Mouse (Mus musculus): ENCODE results near the gene Rps6ka5. TPM values are rescaled to one million over a fixed set of nuclear protein-coding genes. Genes with fewer than 3 reads are reported as not detected.

Rps6ka5 gene
- polyA plus RNA-seq, 1 experiment: 1.9 TPM

DNA sequence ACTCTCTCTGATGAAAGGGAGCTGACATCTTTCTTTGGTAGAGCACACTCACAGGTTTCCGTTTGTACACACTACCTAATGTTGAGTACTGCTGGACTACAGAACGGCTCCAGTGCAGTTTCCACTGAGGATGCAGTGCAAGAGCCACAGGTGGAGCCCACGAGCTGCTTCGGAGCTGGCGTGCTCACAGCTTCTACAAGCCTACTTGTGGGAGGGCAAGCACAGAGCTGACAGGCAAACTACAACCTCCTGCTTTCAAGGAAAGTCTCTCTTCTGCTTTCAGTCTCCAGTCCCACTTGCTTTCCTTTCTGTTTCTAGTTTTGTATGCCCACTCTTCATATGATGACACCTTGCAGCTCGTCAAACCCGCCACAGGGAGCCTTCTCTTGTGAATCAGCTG is 87.1 kb downstream of the Rps6ka5 start:
- Histone ChIP-seq H3K36me3 (ENCODE audit: control insufficient read depth, insufficient read depth) (no peaks in the 10 kb centered on the region), H3K4me2 (ENCODE audit: low read depth) (no peak overlapping the region)
- TF ChIP-seq E2F4 (IDR thresholded peaks at IDR 0.05; ENCODE audit: insufficient read depth): no peak
- no peak for TF ChIP-seq CEBPB (IDR thresholded peaks at IDR 0.05; ENCODE audit: insufficient read depth, poor library complexity, severe bottlenecking)
- TF ChIP-seq TCF12 (IDR thresholded peaks at IDR 0.05; ENCODE audit: insufficient read depth, poor library complexity, severe bottlenecking): no peak
- no peak for TF ChIP-seq POLR2AphosphoS2 (IDR thresholded peaks at IDR 0.05; ENCODE audit: insufficient read length, low read depth)
- TF ChIP-seq POLR2A (IDR thresholded peaks at IDR 0.05; ENCODE audit: insufficient read length, low read depth): no peak
- TF ChIP-seq MAX (IDR thresholded peaks at IDR 0.05; ENCODE audit: low read depth): no peak
- no peak for TF ChIP-seq SRF (IDR thresholded peaks at IDR 0.05; ENCODE audit: control insufficient read depth, insufficient read length, low read depth)
- no peak for TF ChIP-seq MYOD1 (IDR thresholded peaks at IDR 0.05; ENCODE audit: control insufficient read depth in 1 of 3, insufficient read length in 2 of 3, low read depth in 2 of 3)

GRCm38 (mm10) chr12:100637886-100638285 is 88.9 kb downstream of the Rps6ka5 start:
- Histone ChIP-seq H3K27me3 (ENCODE audit: control insufficient read depth, insufficient read depth, insufficient read length) (no peaks in the 10 kb centered on the region), H3K36me3 (ENCODE audit: control insufficient read depth, insufficient read depth) (no peaks in the 10 kb centered on the region), H3K79me2 (ENCODE audit: control insufficient read depth, insufficient read depth) (no peaks in the 10 kb centered on the region), H3ac (ENCODE audit: control insufficient read depth, insufficient read length) (no peak overlapping the region), H3K4me2 (ENCODE audit: low read depth) (no peak overlapping the region), H3K4me3 (no peak overlapping the region)
- TF ChIP-seq REST (IDR thresholded peaks at IDR 0.05; ENCODE audit: insufficient read depth, insufficient read length): no peak
- no peak for TF ChIP-seq POLR2AphosphoS2 (IDR thresholded peaks at IDR 0.05; ENCODE audit: insufficient read length, low read depth)
- no peak for TF ChIP-seq TCF3 (IDR thresholded peaks at IDR 0.05; ENCODE audit: insufficient read length, low read depth)
- TF ChIP-seq TCF12 (IDR thresholded peaks at IDR 0.05; ENCODE audit: insufficient read depth, poor library complexity, severe bottlenecking): no peak
- no peak for TF ChIP-seq MYOD1 (IDR thresholded peaks at IDR 0.05; ENCODE audit: control insufficient read depth in 1 of 3, insufficient read length in 2 of 3, low read depth in 2 of 3)
- no peak for TF ChIP-seq MAX (IDR thresholded peaks at IDR 0.05; ENCODE audit: low read depth)
- no peak for TF ChIP-seq CEBPB (IDR thresholded peaks at IDR 0.05; ENCODE audit: insufficient read depth, poor library complexity, severe bottlenecking)
- no peak for TF ChIP-seq SRF (IDR thresholded peaks at IDR 0.05; ENCODE audit: control insufficient read depth, insufficient read length, low read depth)
- no peak for TF ChIP-seq E2F4 (IDR thresholded peaks at IDR 0.05; ENCODE audit: insufficient read depth)
- TF ChIP-seq MYOG (IDR thresholded peaks at IDR 0.05; ENCODE audit: control insufficient read depth in 1 of 3, insufficient read depth in 1 of 3, insufficient read length in 2 of 3, low read depth in 2 of 3): no peak
- TF ChIP-seq POLR2A (IDR thresholded peaks at IDR 0.05; ENCODE audit: insufficient read length, low read depth): no peak

More for the DNA sequence above, 87.1 kb downstream of the Rps6ka5 start:
- Histone ChIP-seq H3ac (ENCODE audit: control insufficient read depth, insufficient read length) (no peak overlapping the region), H3K79me2 (ENCODE audit: control insufficient read depth, insufficient read depth) (no peaks in the 10 kb centered on the region), H3K4me3 (no peak overlapping the region), H3K27me3 (ENCODE audit: control insufficient read depth, insufficient read depth, insufficient read length) (no peaks in the 10 kb centered on the region)

GRCm38 (mm10) chr12:100636733-100637132 is 90.0 kb downstream of the Rps6ka5 start:
- peak overlapping the region; percentile 1 for H3K4me2 ChIP-seq (ENCODE audit: low read depth)
- no peak overlapping the region for H3K4me3 ChIP-seq
- no peak for TF ChIP-seq REST (IDR thresholded peaks at IDR 0.05; ENCODE audit: insufficient read depth, insufficient read length)
- no peak for TF ChIP-seq CEBPB (IDR thresholded peaks at IDR 0.05; ENCODE audit: insufficient read depth, poor library complexity, severe bottlenecking)
- no peak for TF ChIP-seq POLR2A (IDR thresholded peaks at IDR 0.05; ENCODE audit: insufficient read length, low read depth)
- TF ChIP-seq MYOG (IDR thresholded peaks at IDR 0.05; ENCODE audit: control insufficient read depth in 1 of 3, insufficient read depth in 1 of 3, insufficient read length in 2 of 3, low read depth in 2 of 3): no peak
- no peak for TF ChIP-seq MYOD1 (IDR thresholded peaks at IDR 0.05; ENCODE audit: control insufficient read depth in 1 of 3, insufficient read length in 2 of 3, low read depth in 2 of 3)
- TF ChIP-seq USF1 (IDR thresholded peaks at IDR 0.05; ENCODE audit: low read depth): no peak
- no peak for TF ChIP-seq E2F4 (IDR thresholded peaks at IDR 0.05; ENCODE audit: insufficient read depth)
- TF ChIP-seq POLR2AphosphoS2 (IDR thresholded peaks at IDR 0.05; ENCODE audit: insufficient read length, low read depth): no peak
- TF ChIP-seq TCF3 (IDR thresholded peaks at IDR 0.05; ENCODE audit: insufficient read length, low read depth): no peak
- TF ChIP-seq TCF12 (IDR thresholded peaks at IDR 0.05; ENCODE audit: insufficient read depth, poor library complexity, severe bottlenecking): no peak
- TF ChIP-seq MAX (IDR thresholded peaks at IDR 0.05; ENCODE audit: low read depth): no peak
- no peak for TF ChIP-seq SRF (IDR thresholded peaks at IDR 0.05; ENCODE audit: control insufficient read depth, insufficient read length, low read depth)
- H3K36me3 ChIP-seq (ENCODE audit: control insufficient read depth, insufficient read depth): no peaks in the 10 kb centered on the region
- H3ac ChIP-seq (ENCODE audit: control insufficient read depth, insufficient read length): no peak overlapping the region
- no peaks in the 10 kb centered on the region for H3K27me3 ChIP-seq (ENCODE audit: control insufficient read depth, insufficient read depth, insufficient read length)
- no peaks in the 10 kb centered on the region for H3K79me2 ChIP-seq (ENCODE audit: control insufficient read depth, insufficient read depth)

DNA sequence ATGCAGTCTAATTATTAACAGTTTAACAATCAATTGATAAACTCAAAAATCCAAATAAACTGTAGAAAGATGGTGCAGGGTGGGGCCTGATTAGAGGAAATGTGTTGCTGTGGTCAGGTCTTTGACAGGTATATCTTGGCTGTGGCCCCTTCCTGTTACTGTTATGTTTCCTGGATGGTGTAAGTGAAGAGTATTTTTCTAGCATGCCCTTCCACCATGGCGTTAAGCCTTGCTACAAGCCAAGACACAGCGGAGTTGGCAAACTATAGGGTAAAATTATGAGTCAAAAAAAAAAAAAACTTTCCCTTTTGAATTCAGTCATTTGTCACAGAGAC is 90.5 kb downstream of the Rps6ka5 start:
- Histone ChIP-seq H3K4me2 (ENCODE audit: low read depth) (peak overlapping the region; percentile 1), H3K36me3 (ENCODE audit: control insufficient read depth, insufficient read depth) (no peaks in the 10 kb centered on the region), H3K4me3 (no peak overlapping the region), H3ac (ENCODE audit: control insufficient read depth, insufficient read length) (no peak overlapping the region), H3K79me2 (ENCODE audit: control insufficient read depth, insufficient read depth) (no peaks in the 10 kb centered on the region), H3K27me3 (ENCODE audit: control insufficient read depth, insufficient read depth, insufficient read length) (no peaks in the 10 kb centered on the region)
- TF ChIP-seq POLR2AphosphoS2 (IDR thresholded peaks at IDR 0.05; ENCODE audit: insufficient read length, low read depth): no peak

DNA sequence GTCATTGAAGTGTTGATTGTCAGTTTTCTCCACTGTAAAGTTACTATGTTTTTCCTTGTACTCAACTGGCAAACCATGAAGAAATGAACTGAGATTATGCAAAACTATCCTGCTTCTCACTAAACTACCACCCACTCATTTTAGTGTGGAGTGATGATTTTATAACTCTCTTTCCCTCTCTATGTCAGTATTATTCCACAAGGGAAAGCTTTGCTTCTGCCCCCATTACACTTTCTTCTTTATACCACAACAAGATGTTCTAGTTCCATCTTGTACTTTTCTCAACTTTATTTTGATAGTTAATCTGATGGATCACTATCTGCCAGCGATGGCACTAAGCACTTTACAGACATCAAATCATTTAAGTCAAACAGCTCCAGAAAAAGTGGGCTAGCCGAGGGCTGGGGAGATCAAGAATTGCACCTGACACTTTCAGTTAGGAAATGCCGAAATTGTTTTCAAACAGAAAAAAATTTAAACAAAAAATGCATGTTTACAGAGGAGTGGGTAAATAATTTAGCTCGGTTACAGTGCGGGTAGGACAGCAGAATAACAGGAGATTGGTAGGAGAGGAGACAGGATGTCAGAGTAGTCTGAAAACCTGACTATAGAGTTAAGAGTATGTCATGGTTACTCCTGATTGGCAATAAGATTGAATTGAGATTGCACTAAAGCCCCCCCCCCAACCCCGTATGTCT is 91.0 kb downstream of the Rps6ka5 start:
- Histone ChIP-seq H3K36me3 (ENCODE audit: control insufficient read depth, insufficient read depth) (no peaks in the 10 kb centered on the region), H3K4me2 (ENCODE audit: low read depth) (no peak overlapping the region), H3K79me2 (ENCODE audit: control insufficient read depth, insufficient read depth) (no peaks in the 10 kb centered on the region), H3K4me3 (no peak overlapping the region), H3ac (ENCODE audit: control insufficient read depth, insufficient read length) (no peak overlapping the region), H3K27me3 (ENCODE audit: control insufficient read depth, insufficient read depth, insufficient read length) (no peaks in the 10 kb centered on the region)
- no peak for TF ChIP-seq TCF3 (IDR thresholded peaks at IDR 0.05; ENCODE audit: insufficient read length, low read depth)
- no peak for TF ChIP-seq TCF12 (IDR thresholded peaks at IDR 0.05; ENCODE audit: insufficient read depth, poor library complexity, severe bottlenecking)
- TF ChIP-seq REST (IDR thresholded peaks at IDR 0.05; ENCODE audit: insufficient read depth, insufficient read length): no peak
- no peak for TF ChIP-seq SRF (IDR thresholded peaks at IDR 0.05; ENCODE audit: control insufficient read depth, insufficient read length, low read depth)
- no peak for TF ChIP-seq USF1 (IDR thresholded peaks at IDR 0.05; ENCODE audit: low read depth)
- TF ChIP-seq MYOD1 (IDR thresholded peaks at IDR 0.05; ENCODE audit: control insufficient read depth in 1 of 3, insufficient read length in 2 of 3, low read depth in 2 of 3): no peak
- TF ChIP-seq MYOG (IDR thresholded peaks at IDR 0.05; ENCODE audit: control insufficient read depth in 1 of 3, insufficient read depth in 1 of 3, insufficient read length in 2 of 3, low read depth in 2 of 3): no peak
- no peak for TF ChIP-seq CEBPB (IDR thresholded peaks at IDR 0.05; ENCODE audit: insufficient read depth, poor library complexity, severe bottlenecking)
- TF ChIP-seq MAX (IDR thresholded peaks at IDR 0.05; ENCODE audit: low read depth): no peak
- no peak for TF ChIP-seq POLR2A (IDR thresholded peaks at IDR 0.05; ENCODE audit: insufficient read length, low read depth)
- no peak for TF ChIP-seq POLR2AphosphoS2 (IDR thresholded peaks at IDR 0.05; ENCODE audit: insufficient read length, low read depth)
- no peak for TF ChIP-seq E2F4 (IDR thresholded peaks at IDR 0.05; ENCODE audit: insufficient read depth)
